Mouse (Mus musculus) 416B (cell line): ENCODE data around the gene Vcam1.

Experiments used
- DNase-seq: peaks from one replicate; pipeline ENCODE4 v3.0.0; 2011; ENCODE audit warnings: low read depth

Gene Vcam1

GRCm38 (mm10) chr3:116129259-116129738 lies at the start of gene Vcam1:
TSS of gene Vcam1 (minus strand) at chr3:116129688.
- no peak for DNase-seq

- DNase-seq, result no peak
Measured at GRCm38 (mm10) chr3:116175106-116175505, 45.6 kb upstream of the Vcam1 start.

GRCm38 (mm10) chr3:116171461-116171860 lies 42.0 kb upstream of the Vcam1 start:
- no peak for DNase-seq

GRCm38 (mm10) chr3:116168056-116168455 lies 38.6 kb upstream of the Vcam1 start:
- DNase-seq, result no peak

- DNase-seq, result no peak
Measured at GRCm38 (mm10) chr3:116166296-116166695, 36.8 kb upstream of the Vcam1 start.

- no peak for DNase-seq
Measured at GRCm38 (mm10) chr3:116165030-116165429, 35.5 kb upstream of the Vcam1 start.

- DNase-seq, result no peak
Measured at GRCm38 (mm10) chr3:116163517-116163916, 34.0 kb upstream of the Vcam1 start.

- DNase-seq, result peak; percentile 15
Measured at GRCm38 (mm10) chr3:116162097-116162666, 32.7 kb upstream of the Vcam1 start.

GRCm38 (mm10) chr3:116159376-116159775 lies 29.9 kb upstream of the Vcam1 start:
- DNase-seq, result peak; percentile 5

GRCm38 (mm10) chr3:116157447-116157990 lies 28.0 kb upstream of the Vcam1 start:
- DNase-seq, result no peak

GRCm38 (mm10) chr3:116150056-116150632 lies 20.7 kb upstream of the Vcam1 start:
- no peak for DNase-seq

GRCm38 (mm10) chr3:116149096-116149495 lies 19.6 kb upstream of the Vcam1 start:
- DNase-seq, result no peak

GRCm38 (mm10) chr3:116148676-116149075 lies 19.2 kb upstream of the Vcam1 start:
- no peak for DNase-seq

- DNase-seq, result no peak
Measured at GRCm38 (mm10) chr3:116141226-116141625, 11.7 kb upstream of the Vcam1 start.

GRCm38 (mm10) chr3:116139000-116139399 lies 9.5 kb upstream of the Vcam1 start:
- no peak for DNase-seq

GRCm38 (mm10) chr3:116138081-116138480 lies 8.6 kb upstream of the Vcam1 start:
- DNase-seq, result no peak

GRCm38 (mm10) chr3:116133363-116133762 lies 3.9 kb upstream of the Vcam1 start:
- no peak for DNase-seq

GRCm38 (mm10) chr3:116130711-116131110 lies 1.2 kb upstream of the Vcam1 start:
- DNase-seq, result no peak

GRCm38 (mm10) chr3:116129841-116130595 lies 530 bp upstream of the Vcam1 start:
- DNase-seq, result peak; percentile 15

- no peak for DNase-seq
Measured at GRCm38 (mm10) chr3:116128311-116129204, 930 bp downstream of the Vcam1 start.

- no peak for DNase-seq
Measured at GRCm38 (mm10) chr3:116127836-116128235, 1.7 kb downstream of the Vcam1 start.

GRCm38 (mm10) chr3:116127281-116127680 lies 2.2 kb downstream of the Vcam1 start:
- no peak for DNase-seq
